Mouse (Mus musculus) brain, embryonic 14.5 days (tissue): ENCODE data around the gene Pygo2. TPM values are rescaled to one million over a fixed set of nuclear protein-coding genes. Genes with fewer than 3 reads are reported as not detected.

ENCODE experiments used
- DNase-seq: peaks from one replicate; pipeline ENCODE4 v3.0.0-alpha.2; 2011; ENCODE audit warnings: low read depth
- CTCF ChIP-seq: fragments of 200-500 bp; IDR thresholded peaks from 2 replicates; pipeline ENCODE4 v1.5.1; 2012; ENCODE audit warnings: inconsistent platforms, mild to moderate bottlenecking, moderate library complexity, borderline replicate concordance; ENCODE audit not compliant: insufficient read depth, insufficient read length; ENCODE audit errors: extremely low read depth
- POLR2A ChIP-seq: fragments of 200-500 bp; IDR thresholded peaks from 2 replicates; pipeline ENCODE4 v1.6.1; 2012; ENCODE audit warnings: mild to moderate bottlenecking, inconsistent platforms, borderline replicate concordance; ENCODE audit not compliant: poor library complexity, insufficient read depth, insufficient read length, severe bottlenecking; ENCODE audit errors: extremely low read depth
- polyA plus RNA-seq: library from polyadenylated mRNA; depleted of rRNA; stranded (reverse); fragments of >200 nt; gene quantifications from 2 replicates; pipeline ENCODE4 v1.2.3, GENCODE M21; 2012; rRNA removed

Pygo2 gene
- 71.6 and 90.9 TPM in 2 replicates for polyA plus RNA-seq

DNA sequence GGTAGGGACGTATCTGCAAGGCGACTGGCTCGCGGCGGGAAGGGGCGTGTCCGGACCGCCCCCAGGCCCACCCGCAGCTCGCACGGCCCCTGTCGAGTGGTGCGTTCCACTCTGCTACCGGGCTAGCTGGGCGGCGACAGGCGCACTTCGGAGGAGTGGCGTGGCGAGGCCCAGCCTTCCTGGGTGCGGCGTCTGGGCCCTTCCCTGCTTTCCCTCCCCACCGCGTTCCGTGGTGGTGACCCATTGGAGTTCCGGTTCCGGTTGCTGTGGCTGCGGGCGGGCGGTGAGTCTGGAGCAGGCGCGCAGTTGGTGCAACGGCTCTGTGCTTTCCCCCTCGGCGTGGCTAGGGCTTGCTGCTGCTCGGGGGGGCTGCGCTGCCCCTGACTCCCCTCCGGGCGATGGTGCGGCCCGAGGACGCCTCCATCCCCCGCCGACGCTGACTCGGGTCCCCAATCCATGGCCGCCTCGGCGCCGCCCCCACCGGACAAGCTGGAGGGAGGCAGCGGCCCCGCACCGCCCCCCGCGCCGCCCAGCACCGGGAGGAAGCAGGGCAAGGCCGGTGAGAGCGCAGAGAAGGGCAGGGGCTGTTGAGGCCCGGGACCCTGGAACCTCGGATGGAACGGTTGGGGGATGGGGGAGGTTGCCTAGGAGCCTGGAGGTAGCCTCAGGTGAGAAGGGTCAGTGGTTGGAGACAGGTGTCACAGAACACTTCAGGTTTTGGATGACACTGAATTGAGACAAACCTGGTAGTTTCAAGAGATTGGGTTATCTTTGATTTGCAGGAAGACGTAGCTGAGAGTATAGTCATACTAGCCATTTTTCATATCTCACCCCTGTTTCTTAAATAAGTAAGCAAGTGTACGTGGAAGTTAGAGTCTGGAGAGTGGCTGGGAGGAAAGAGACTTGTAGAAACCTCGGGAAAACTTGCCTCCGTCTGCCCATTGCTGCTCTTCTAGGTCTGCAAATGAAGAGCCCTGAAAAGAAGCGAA is at the start of gene Pygo2:
Pygo2 (plus strand) TSS at position 44 of the 989 bp plus-strand sequence.
- TF ChIP-seq CTCF (no peak), POLR2A (peak; percentile 53; the same call in 1 of the 2 replicates)
- peak; percentile 99 for DNase-seq

DNA sequence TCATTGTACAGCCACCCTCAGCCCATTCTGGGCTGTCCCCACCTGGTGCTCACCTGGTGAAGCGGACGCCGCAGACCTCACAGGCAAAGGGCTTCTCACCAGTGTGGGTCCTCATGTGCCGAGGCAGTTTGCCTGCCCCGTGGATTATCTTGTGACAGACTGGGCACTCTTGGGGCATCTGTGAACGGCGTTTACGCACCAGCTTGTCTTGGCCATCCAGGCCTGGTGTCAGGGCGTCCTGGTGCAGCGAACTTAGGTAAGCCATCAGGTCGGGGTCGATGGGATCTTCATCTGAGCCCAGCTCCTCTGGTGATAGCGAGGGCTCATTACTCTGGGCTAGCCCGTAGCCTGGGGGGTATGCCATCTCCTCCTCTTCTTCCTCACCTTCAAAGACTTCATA is 49.7 kb upstream of the Pygo2 start:
- TF ChIP-seq POLR2A (no peak), CTCF (no peak)
- no peak for DNase-seq

DNA sequence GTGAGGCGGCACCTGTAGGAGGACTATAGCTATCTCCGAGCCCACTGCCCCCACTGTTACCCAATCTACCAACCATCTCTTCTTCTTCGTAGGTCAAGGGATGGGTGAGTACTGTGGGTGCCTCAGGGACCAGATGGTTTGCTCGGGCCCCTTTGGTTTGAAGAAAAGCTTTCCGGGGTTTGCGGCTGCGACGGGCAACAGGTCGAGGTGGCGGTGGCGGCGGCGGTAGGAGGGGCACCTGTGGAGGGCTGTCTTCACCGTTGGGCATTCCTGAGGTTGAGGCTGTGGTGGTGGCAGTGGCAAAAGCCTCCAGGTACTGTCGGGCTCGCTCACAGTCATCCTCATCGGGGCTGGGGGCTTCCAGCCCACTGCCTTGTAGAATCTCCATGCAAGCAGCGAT is 49.3 kb upstream of the Pygo2 start:
- no peak for DNase-seq
- no peak for TF ChIP-seq POLR2A
- no peak for TF ChIP-seq CTCF

DNA sequence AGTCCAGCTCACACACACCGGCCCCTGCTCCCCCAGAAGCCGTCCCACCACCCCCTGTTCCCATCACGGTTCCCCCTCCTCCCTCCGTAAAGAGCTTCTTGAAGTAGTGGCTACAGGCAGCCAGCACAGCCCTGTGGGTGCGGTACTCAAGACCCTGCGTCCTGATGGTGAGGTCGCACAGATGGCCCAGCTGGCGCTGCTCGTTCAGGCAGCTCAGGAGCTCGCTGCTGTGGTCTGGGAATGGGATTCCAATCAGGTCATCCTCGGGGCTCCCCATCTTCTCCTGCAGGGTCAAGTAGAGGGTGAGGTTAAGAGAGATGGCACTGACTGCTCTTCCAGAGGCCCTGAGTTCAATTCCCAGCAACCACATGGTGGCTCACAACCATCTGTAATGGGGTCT is 48.8 kb upstream of the Pygo2 start:
- no peak for TF ChIP-seq CTCF
- TF ChIP-seq POLR2A, result no peak
- DNase-seq, result no peak

DNA sequence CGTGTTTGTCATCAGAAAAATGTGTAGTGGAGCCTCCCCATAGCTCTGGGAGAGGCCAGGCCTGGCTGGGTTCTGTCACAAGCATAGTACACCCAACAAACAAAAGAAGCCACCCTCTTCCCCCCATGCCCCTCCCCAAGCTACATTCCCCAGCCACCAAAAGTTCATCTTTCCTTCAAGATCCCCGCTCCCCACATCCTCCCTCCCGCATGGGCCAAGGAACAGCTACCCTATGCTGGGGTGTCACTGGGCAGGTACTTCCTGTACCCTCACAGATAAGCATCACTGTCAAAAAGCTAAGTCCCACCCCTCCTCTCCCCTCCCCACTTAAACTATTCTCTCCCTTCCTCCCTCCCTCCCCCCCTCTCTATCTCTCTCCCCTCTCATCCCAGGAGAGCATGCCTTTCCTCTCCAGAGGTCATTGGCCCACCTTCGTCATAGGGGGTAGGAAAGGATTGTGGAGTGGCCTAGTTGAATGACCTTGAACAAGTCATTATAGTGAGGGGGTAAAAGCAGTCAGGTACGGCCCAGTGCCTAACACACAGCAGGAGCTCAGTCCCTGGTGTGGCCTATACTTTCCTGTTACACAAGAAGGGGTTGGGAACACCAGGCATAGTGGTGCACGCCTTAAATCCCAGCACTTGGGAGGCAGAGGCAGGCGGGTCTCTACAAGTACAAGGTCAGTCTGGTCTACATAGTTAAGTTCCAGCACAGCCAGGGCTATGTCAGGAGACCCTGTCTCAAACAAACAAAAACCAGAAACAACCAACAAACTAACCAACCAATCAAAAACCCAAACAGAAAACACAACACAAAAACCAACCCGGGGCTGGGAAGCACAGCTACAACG is 47.8 kb upstream of the Pygo2 start:
- no peak for TF ChIP-seq CTCF
- TF ChIP-seq POLR2A, result no peak
- DNase-seq, result no peak

DNA sequence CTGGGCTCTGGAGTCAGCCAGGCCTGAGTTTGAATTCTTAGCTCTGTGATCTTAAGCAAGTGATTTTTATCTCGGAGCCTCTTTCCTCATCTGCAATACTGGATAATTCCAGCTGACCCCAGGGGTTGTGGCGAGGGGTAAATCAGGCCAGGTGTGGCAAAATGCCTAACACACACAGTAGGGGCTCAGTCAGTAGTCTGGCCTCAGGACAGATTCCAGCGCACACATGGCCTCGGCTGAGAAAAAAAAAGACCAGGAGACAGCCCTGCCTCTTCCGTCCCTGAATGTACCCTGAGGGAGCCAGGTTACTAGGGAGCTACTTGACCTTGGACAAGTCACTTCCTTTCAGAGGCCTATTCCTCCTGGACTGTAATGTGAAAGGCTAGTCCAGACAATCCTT is 47.1 kb upstream of the Pygo2 start:
- no peak for TF ChIP-seq POLR2A
- no peak for TF ChIP-seq CTCF
- no peak for DNase-seq

DNA sequence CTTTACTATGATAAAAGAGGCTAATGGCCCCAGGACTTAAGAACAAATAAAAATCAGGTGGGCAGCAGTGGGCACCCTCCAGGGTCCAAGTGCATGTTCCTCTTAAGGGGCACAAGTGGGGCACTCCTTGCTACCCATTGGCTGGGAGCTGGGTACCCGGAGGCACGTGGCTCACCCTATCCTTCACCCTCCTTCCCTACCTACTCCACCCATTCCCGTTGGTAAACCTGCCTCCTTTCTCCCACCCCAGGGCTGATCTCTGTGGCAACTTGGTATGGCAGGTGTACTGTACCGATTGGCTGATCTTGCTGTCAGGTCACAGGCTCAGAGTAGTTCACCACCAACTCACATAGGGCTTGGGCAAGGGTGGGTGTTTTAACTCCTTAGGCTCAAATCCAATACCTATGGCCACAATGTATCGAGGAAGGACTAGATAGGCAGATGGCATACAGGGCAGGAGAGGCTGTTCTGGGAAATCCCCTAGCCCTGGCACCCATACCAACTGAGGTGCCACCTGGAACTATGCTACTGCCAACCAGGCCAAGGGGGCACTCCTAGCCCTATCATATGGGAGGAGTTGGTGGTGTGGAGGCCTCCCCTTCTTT is 46.3 kb upstream of the Pygo2 start:
- no peak for TF ChIP-seq CTCF
- TF ChIP-seq POLR2A, result no peak
- no peak for DNase-seq

DNA sequence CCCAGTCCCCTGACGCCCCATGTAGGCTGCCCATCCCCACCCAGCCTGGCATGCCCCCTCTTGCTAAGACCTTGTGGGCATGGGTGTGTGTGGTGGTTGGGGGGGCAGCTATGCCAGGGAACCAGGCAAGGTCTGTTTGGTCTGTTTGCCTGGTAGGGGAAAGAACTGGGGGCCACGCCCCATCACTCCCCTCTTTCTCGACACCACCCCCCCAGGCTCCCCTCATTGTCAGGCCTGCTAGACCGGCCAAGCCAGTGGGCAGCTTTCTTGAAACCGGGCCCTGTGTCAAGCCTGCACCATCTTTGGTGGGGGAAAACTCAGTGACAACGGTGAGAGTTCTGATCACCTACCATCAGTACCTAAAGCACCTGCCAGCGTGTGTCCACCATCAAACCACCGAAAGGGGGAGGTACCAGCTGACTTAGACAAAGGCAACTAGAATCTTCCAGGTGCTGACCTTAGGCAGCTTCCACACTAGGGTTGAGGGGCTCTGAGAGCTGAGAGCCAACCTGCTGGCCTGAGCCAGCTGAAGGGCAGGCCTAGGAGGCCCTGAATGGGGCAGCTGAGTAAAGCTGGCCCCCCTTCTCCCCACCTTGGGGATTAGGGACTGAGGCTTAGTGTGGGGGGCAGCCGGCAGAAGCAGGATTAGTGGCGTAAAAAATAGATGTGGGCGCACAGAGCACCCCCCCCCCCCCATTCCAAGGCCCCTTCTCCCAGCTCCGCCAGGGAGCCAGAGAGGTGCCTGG is 45.5 kb upstream of the Pygo2 start:
- DNase-seq, result peak; percentile 14
- TF ChIP-seq POLR2A (no peak), CTCF (no peak)

DNA sequence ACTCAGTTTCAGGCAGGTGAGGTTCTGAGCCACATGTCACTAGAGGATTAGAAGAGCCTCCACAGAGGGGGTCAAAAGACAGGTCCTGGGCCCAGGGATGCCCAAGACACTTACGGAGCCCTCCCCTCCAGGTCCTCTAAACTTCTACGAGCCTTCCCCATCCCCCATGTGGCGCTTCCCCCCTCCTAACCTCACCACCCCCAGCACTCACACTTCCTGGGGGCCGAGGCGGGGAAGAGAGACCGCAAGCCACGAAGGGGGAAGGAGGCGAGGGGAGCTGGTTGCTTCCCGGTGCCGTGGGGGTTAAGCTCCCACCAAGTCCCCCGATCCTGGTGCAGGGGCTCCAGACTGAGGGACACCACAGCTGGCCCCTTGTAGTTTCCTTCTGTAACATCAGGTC is 44.6 kb upstream of the Pygo2 start:
- no peak for DNase-seq
- TF ChIP-seq POLR2A (no peak), CTCF (no peak)
